Mouse (Mus musculus) adipocyte (in vitro differentiated cells): Measurements from ENCODE around the gene Zmiz1.

ENCODE experiments used
- DNase-seq: peaks from one replicate; pipeline ENCODE4 v3.0.0-alpha.2; 2016; ENCODE audit warnings: low spot score

Zmiz1 gene

DNA sequence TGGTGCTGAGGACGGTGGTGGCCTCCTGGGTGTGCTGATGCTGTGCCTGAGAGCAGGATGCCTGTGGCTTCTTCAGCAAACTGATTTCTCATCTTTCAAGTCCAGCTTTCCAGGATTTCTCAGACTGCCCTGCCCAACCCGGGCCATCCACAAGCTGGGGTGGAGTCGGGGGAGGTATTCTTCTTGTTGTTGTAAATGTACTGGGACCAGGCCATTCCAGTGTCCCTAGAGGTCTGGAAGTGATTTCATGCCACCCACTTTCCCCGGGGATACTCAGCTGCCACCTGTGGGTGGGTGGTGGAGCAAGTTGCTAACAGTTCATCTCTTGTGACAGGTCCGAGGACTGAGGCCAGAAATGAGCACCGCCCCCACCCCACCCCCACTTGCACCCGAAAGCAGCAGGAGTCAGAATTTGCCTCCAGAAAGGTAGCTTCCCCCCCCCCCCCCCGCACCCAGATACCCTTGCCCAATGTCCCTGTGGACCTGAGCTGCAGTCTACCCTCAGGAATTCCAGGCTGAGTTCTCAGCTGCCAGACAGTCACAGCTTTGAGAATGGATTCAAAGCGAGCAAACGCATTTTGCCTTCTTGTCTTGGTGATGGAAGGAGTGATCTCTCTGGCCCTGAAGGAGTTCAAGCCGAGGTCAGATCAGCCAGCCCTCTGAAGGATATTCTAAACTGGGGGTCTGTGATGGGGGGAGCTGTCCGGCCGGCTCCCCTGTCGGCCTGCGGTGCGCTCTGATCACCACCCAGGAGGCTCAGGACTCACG is 2.1 kb upstream of the Zmiz1 start:
- peak; percentile 48 for DNase-seq

DNA sequence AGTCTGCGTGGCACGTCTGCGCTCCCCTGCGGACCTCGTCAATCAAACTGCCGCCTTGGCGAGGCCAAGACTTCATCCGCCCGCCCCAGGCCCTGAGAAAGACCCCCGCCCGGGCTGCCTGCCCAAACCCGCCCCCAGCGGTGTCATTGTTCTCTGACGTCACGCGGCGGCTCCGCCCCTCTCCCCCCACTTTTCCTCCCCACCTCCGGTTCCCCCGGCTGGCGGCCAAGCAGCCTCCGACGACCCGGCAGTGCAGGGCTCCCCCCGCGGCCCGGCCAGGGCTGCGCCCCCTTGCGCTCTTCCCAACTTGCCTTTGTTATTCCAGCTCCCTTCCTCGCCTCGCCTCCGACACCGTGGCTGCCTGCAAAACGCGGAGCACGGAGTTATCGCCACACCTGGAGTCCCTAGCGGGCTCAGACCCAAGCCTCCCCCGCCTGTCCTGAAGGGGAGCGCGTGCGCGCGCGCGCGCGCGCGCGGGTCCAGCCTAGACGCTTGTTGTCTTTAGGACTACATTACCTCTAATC is 1.5 kb upstream of the Zmiz1 start:
- peak; percentile 83 for DNase-seq

DNA sequence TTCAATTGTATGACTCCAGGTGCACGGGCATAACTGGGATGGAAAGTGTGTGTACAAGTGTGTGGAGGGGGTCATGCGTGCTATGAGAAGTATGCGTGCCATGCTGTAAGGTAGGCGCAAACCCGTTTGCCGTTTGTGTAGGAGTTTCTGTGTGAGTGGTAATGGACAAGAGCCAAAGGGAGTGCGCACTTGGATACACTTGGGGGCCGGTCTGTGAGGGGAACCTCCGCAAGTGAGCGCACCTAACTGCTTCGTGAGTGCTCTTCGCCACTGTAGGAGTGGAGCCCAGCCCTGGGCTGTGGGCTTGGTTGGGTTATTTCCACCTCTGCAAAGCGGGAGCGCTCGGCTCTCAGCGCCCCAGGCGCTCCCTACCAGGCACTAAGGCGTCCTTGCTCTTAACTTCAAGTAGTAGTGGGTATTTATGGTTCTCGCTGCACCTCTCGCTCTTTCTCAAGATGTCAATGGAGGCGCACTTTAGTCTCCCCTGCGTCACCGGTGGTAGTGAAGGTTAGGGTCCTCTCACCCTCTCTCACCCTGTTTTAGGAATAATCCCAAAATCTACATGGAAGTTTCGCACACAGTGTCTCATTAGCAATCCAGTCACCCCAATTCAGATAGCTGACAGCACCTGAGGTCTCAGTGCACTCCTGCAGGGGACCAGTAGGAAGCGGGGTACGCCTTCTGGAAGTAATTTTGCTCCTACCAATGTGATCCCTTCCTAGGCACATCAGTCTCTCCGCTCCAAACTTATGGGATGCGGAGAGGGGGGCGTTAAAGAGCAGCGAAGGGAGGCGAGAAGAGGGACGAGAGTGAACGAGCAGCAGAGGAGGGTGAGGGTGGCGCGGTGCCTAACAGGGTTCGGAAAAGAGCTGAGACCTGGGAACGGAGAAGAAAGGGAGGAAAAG is 622 bp upstream of the Zmiz1 start:
- peak; percentile 29 for DNase-seq

DNA sequence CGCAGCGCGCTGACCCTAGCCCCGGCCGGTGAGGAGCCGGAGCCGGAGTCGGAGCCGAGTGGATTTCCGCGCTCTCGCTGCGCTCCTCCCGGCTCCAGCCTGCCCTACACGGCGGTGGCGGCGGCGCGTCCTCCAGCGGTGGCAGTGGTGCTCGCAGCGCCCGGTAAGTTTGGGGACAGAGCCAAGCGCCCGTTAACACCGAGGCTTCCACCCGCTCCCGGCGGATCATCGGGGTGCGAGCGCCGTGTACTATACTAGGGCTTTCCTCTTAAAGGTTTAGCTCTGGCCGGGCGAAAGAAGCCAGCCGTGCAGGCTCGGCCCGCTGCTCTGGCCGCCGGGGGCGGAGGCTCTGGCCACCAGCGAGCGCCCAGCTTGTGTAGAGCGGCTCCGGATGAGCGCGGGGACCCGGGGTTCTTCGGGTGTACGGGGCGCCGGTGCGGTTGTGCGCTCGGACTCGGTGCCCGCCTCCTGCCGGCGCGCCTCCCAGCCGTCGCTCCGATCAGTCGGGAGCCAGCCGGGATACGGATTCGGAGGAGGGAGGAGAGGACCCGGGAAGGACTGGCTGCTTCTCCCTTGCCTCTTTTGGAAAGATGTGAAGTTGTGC is 511 bp downstream of the Zmiz1 start:
- DNase-seq: peak; percentile 69

DNA sequence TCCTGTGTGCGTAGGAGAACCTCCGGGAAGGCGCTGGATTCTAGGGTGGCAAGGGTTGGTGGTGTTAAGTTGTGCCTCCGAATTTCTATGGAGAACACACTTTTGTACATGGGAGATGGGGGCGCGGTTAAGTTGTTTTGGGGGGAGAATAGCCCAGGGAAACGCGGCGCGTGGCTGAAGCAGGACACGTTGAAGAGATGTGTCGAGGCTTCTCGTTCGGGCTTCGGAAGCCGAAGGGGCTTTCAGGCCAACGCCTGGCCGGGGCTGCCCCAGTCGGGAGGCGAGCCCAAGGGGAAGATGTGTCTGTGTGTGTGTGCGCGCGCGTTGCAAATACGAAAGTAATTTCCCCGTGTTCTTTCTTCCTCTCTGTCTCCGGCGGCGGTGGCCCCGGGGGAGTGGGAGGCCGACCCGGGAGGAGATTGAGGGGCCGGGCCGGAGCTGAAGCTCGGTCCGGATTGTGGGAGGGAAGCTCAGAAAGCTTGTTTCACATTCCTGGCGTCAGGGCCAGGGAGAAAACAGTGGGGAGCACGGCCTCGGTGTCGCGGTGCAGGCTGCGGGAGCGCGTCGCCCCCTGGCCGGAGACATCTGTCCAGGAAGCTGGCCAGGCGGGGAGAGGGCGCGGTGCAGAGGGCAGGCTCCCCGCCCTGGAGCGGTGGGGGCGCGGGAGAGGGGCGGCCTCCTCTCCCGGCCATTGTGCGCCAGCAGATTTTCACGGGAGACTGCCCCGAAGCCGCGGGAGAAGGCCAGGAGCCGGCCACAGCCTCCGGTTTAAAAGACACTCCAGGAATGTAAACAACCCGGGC is 1.2 kb downstream of the Zmiz1 start:
- DNase-seq: peak; percentile 58

- DNase-seq: peak; percentile 95
Observed at GRCm38 (mm10) chr14:25460801-25461675, 2.1 kb downstream of the Zmiz1 start.

DNA sequence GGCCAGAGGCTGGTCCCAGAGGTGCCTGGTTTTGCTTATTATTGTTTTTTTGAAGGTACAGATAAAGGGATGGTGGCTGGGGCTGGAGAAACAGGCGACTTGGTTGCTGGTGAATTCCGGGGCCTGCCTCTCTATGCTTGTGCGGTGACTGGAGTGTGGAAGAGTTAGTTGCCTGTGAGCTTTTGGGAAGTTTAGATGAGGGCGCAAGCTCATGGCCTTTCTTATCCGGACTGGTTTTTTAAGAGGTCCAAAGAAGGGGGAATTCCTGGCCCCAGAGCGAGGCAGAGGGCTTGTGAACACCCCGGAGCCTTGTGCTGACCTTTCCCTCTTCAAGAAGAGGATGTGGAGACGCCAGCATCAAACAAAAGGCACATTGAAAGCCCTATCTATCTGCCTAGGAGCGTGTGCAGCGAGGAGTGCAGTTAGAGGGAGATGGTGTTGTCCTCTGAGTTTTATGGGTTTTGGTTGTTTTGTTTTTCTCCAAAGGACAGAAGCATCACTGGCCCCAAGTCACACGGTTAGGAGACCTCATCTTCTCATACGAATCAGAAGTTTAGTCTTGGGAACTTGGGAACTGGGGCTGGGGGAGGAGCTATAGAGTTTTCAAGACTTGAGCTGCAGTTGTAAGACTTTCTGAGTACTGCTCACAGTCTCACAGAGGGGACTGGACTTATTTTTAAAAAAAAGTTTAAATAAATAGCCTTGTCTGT is 2.8 kb downstream of the Zmiz1 start:
- DNase-seq: peak; percentile 64

GRCm38 (mm10) chr14:25462975-25463374 is 4.0 kb downstream of the Zmiz1 start:
- no peak for DNase-seq

GRCm38 (mm10) chr14:25463919-25464318 is 4.9 kb downstream of the Zmiz1 start:
- DNase-seq: no peak

GRCm38 (mm10) chr14:25464611-25465307 is 5.8 kb downstream of the Zmiz1 start:
- DNase-seq: no peak

- peak; percentile 36 for DNase-seq
Observed at GRCm38 (mm10) chr14:25466361-25466760, 7.4 kb downstream of the Zmiz1 start.

- no peak for DNase-seq
Observed at GRCm38 (mm10) chr14:25467911-25468668, 9.1 kb downstream of the Zmiz1 start.

- no peak for DNase-seq
Observed at GRCm38 (mm10) chr14:25468891-25469529, 10.0 kb downstream of the Zmiz1 start.

GRCm38 (mm10) chr14:25470224-25470805 is 11.3 kb downstream of the Zmiz1 start:
- no peak for DNase-seq

DNA sequence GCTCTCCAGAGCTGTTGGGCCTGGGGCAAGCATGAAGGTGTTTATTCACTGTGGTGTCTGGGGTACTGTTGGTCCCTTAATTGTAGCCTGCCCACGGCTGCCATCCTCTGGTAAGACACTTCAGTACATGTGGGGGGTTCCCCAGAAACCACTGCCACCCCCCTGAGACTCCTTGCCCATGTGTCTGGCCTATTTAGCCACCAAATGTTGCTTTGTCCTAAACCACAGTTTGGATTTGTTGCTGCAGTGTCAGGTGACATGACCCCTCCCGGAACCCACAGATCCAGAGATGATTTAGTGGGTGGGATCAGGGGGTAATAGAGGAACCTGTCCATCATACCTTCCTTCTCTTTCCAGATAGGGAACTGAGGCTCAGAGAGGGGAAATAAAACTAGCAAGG is 12.1 kb downstream of the Zmiz1 start:
- no peak for DNase-seq

- DNase-seq: no peak
Observed at GRCm38 (mm10) chr14:25472096-25472861, 13.3 kb downstream of the Zmiz1 start.
